Mouse (Mus musculus) CH12.LX (cell line): ENCODE results near the gene Prr14.

Experiments
- E2F4 ChIP-seq: IDR thresholded peaks from 2 replicates; pipeline ENCODE4 v1.6.1; 2011; ENCODE audit warnings: low read depth, low read length, improper control_type of control experiment; ENCODE audit not compliant: insufficient replicate concordance
- POLR2A ChIP-seq: IDR thresholded peaks from 2 replicates; pipeline ENCODE4 v1.6.1; 2011; ENCODE audit warnings: low read depth, mild to moderate bottlenecking, improper control_type of control experiment, low read length
- RAD21 ChIP-seq: IDR thresholded peaks from 2 replicates; pipeline ENCODE4 v1.6.1; 2011; ENCODE audit warnings: low read depth, mild to moderate bottlenecking, low read length, improper control_type of control experiment, moderate library complexity
- RCOR1 ChIP-seq: conservative IDR thresholded peaks from 2 replicates; pipeline ENCODE4 v1.6.1; 2012; ENCODE audit warnings: low read depth, mild to moderate bottlenecking, inconsistent platforms, low read length, improper control_type of control experiment

- TF ChIP-seq RAD21 = no peak
- no peak for TF ChIP-seq E2F4
- no peak for TF ChIP-seq POLR2A
- no peak for TF ChIP-seq RCOR1
Observed at GRCm38 (mm10) chr7:127513016-127513390, 53.6 kb downstream of the Prr14 start.
